In genomic region chr10:127643553-127644238, GRCm38 (mm10) we compare ENCODE assay signal across 8 mouse cellular contexts. TPM values are rescaled to one million over a fixed set of nuclear protein-coding genes. Genes with fewer than 3 reads are reported as not detected.
DNase-seq lines count a peak whose midpoint lies in the region; ATAC-seq and TF ChIP-seq lines count a peak whose summit lies in the region.

No protein-coding gene starts in this region.

- H3K27ac ChIP-seq in embryonic facial prominence, embryonic 11.5 days (replicated peaks; ENCODE audit: low read depth, low read length) = no peak overlapping the region; the same call in 1 of the 2 replicates
- peak overlapping the region; percentile 93 for H3K27ac ChIP-seq in heart, embryonic 10.5 days
- H3K27ac ChIP-seq in lung, postnatal 0 days (ENCODE audit: low read length) = peak overlapping the region; percentile 97

- H3K4me3 ChIP-seq in embryonic facial prominence, embryonic 11.5 days (ENCODE audit: low read depth, low read length) = peak overlapping the region; percentile 26
- peak overlapping the region; percentile 72 for H3K4me3 ChIP-seq in heart, embryonic 10.5 days
- peak overlapping the region; percentile 66 for H3K4me3 ChIP-seq in lung, postnatal 0 days (ENCODE audit: low read depth, low read length)

- no peak for TF ChIP-seq EP300 in lung, postnatal 0 days (IDR thresholded peaks at IDR 0.05)

- H3K4me2 ChIP-seq in embryonic facial prominence, embryonic 11.5 days (ENCODE audit: low read depth, low read length) = peak overlapping the region; percentile 60
- H3K4me2 ChIP-seq in lung, postnatal 0 days (replicated peaks; ENCODE audit: low read depth, low read length) = peak overlapping the region; percentile 79

- no peaks in the 10 kb centered on the region for H3K27me3 ChIP-seq in embryonic facial prominence, embryonic 11.5 days (ENCODE audit: control insufficient read depth, insufficient read depth, low read length)
- no peaks in the 10 kb centered on the region for H3K27me3 ChIP-seq in heart, embryonic 10.5 days (ENCODE audit: insufficient read depth, poor library complexity, severe bottlenecking)
- no peaks in the 10 kb centered on the region for H3K27me3 ChIP-seq in lung, postnatal 0 days (replicated peaks; ENCODE audit: insufficient read depth, low read length)

- under 1% methylated on average over 25 of the region's 25 CpGs for WGBS in embryonic facial prominence, embryonic 11.5 days
- WGBS in heart, embryonic 10.5 days = 1% methylated on average over 25 of the region's 25 CpGs
- under 1% methylated on average over 24 of the region's 25 CpGs for WGBS in lung, postnatal 0 days

- H3K9me3 ChIP-seq in embryonic facial prominence, embryonic 11.5 days (replicated peaks; ENCODE audit: control insufficient read depth, low read length) = no peaks in the 10 kb centered on the region
- H3K9me3 ChIP-seq in heart, embryonic 10.5 days = no peaks in the 10 kb centered on the region
- no peaks in the 10 kb centered on the region for H3K9me3 ChIP-seq in lung, postnatal 0 days (ENCODE audit: low read length)

- peak; percentile 35; the same call in 1 of the 2 replicates for ATAC-seq in embryonic facial prominence, embryonic 11.5 days (replicated peaks; ENCODE audit: insufficient number of reproducible peaks, low FRiP score, low TSS enrichment, low read depth)
- peak; percentile 65 for ATAC-seq in lung, postnatal 0 days

- no peaks in the 10 kb centered on the region for H3K36me3 ChIP-seq in embryonic facial prominence, embryonic 11.5 days (replicated peaks; ENCODE audit: control insufficient read depth, insufficient read depth, low read depth, low read length)
- peaks cover 19% of the 10 kb centered on the region; the same call in 1 of the 2 replicates for H3K36me3 ChIP-seq in heart, embryonic 10.5 days
- peaks cover 2% of the 10 kb centered on the region for H3K36me3 ChIP-seq in lung, postnatal 0 days (ENCODE audit: insufficient read depth, low read length)

- TF ChIP-seq CTCF in lung, postnatal 0 days (IDR thresholded peaks at IDR 0.05) = peak; percentile 35

- peaks cover 11% of the 10 kb centered on the region for H3K4me1 ChIP-seq in embryonic facial prominence, embryonic 11.5 days (ENCODE audit: control insufficient read depth, insufficient read depth, low read length)
- H3K4me1 ChIP-seq in heart, embryonic 10.5 days = peaks cover 27% of the 10 kb centered on the region
- peaks cover 6% of the 10 kb centered on the region; the same call in 1 of the 2 replicates for H3K4me1 ChIP-seq in lung, postnatal 0 days (ENCODE audit: insufficient read depth, low read depth, low read length)

- DNase-seq in CD4-positive helper T cell, adult 2 months (ENCODE audit: low read depth, low spot score) = peak; percentile 86
- DNase-seq in ZHBTc4 (ENCODE audit: low read depth, low spot score) = peak; percentile 86
- peak; percentile 70 for DNase-seq in embryonic facial prominence, embryonic 11.5 days (ENCODE audit: low spot score)
- DNase-seq in heart, embryonic 10.5 days (ENCODE audit: low spot score) = peak; percentile 86
- DNase-seq in kidney, adult 8-10 months = peak; percentile 82 to 86
- DNase-seq in lung, postnatal 0 days (ENCODE audit: low spot score) = peak; percentile 91
- DNase-seq in ovary, postnatal 10 days (ENCODE audit: low spot score) = peak; percentile 57
- DNase-seq in urinary bladder, postnatal 25 days (ENCODE audit: low spot score) = peak; percentile 73

- peak overlapping the region; percentile 38 for H3K9ac ChIP-seq in embryonic facial prominence, embryonic 11.5 days (replicated peaks; ENCODE audit: low read length)
- H3K9ac ChIP-seq in lung, postnatal 0 days (replicated peaks; ENCODE audit: low read depth) = peak overlapping the region; percentile 77

RNA-seq across cellular contexts. Expression of gene Stat6, which starts 0.9 kb away (rescaled TPM):
- polyA plus RNA-seq in embryonic facial prominence, embryonic 11.5 days (2014; fragmentation: Nextera tagmentation; extraction: Ambion mirVana) = 8.1 and 8.2 TPM in 2 replicates
- 22.5 and 28.1 TPM in 2 replicates for polyA plus RNA-seq in heart, embryonic 10.5 days (2016; fragmentation: Nextera tagmentation; extraction: Ambion mirVana)
- 39.1 and 41.9 TPM in 2 replicates for polyA plus RNA-seq in lung, postnatal 0 days (2015; fragmentation: Nextera tagmentation; extraction: Ambion mirVana)

RNA-seq across cellular contexts. Expression of gene Lrp1, which starts 22.7 kb away (rescaled TPM):
- 55.5 and 59.0 TPM in 2 replicates for polyA plus RNA-seq in embryonic facial prominence, embryonic 11.5 days (2014; fragmentation: Nextera tagmentation; extraction: Ambion mirVana)
- 37.4 and 51.8 TPM in 2 replicates for polyA plus RNA-seq in heart, embryonic 10.5 days (2016; fragmentation: Nextera tagmentation; extraction: Ambion mirVana)
- polyA plus RNA-seq in lung, postnatal 0 days (2015; fragmentation: Nextera tagmentation; extraction: Ambion mirVana) = 71.0 and 75.4 TPM in 2 replicates

RNA-seq across cellular contexts. Expression of gene Nemp1, which starts 23.0 kb away (rescaled TPM):
- 11.2 and 11.7 TPM in 2 replicates for polyA plus RNA-seq in embryonic facial prominence, embryonic 11.5 days (2014; fragmentation: Nextera tagmentation; extraction: Ambion mirVana)
- polyA plus RNA-seq in heart, embryonic 10.5 days (2016; fragmentation: Nextera tagmentation; extraction: Ambion mirVana) = 7.7 and 8.8 TPM in 2 replicates
- 5.0 and 6.3 TPM in 2 replicates for polyA plus RNA-seq in lung, postnatal 0 days (2015; fragmentation: Nextera tagmentation; extraction: Ambion mirVana)

RNA-seq across cellular contexts. Expression of gene Nab2, which starts 24.7 kb away (rescaled TPM):
- 8.0 and 9.3 TPM in 2 replicates for polyA plus RNA-seq in embryonic facial prominence, embryonic 11.5 days (2014; fragmentation: Nextera tagmentation; extraction: Ambion mirVana)
- polyA plus RNA-seq in heart, embryonic 10.5 days (2016; fragmentation: Nextera tagmentation; extraction: Ambion mirVana) = 11.4 and 12.6 TPM in 2 replicates
- polyA plus RNA-seq in lung, postnatal 0 days (2015; fragmentation: Nextera tagmentation; extraction: Ambion mirVana) = 7.7 and 8.4 TPM in 2 replicates
